Mouse (Mus musculus) heart, adult 18-20 months (tissue): ENCODE data around the gene Kif27. TPM values are rescaled to one million over a fixed set of nuclear protein-coding genes. Genes with fewer than 3 reads are reported as not detected.
A peak's percentile ranks its signal among the peaks of the same experiment; 100 is the strongest.

Experiments used
- DNase-seq, 2 experiments: peaks; one replicate each; pipeline ENCODE4 v3.0.0; 2021 to 2022; ENCODE audit warnings: mixed read lengths in 1 of 2
- microRNA-seq, 2 experiments: library from miRNA; unstranded; fragments of <30 nt; microRNA quantifications; one replicate each; pipeline ENCODE4 v1.2.0; 2022
- total RNA-seq, 2 experiments: library from RNA; stranded (reverse); gene quantifications; 2 replicates each; pipeline ENCODE4 v1.2.3; 2021

Gene Kif27
- total RNA-seq, 2 experiments from 2014 or later: 0.13 TPM; not detected in 1

DNA sequence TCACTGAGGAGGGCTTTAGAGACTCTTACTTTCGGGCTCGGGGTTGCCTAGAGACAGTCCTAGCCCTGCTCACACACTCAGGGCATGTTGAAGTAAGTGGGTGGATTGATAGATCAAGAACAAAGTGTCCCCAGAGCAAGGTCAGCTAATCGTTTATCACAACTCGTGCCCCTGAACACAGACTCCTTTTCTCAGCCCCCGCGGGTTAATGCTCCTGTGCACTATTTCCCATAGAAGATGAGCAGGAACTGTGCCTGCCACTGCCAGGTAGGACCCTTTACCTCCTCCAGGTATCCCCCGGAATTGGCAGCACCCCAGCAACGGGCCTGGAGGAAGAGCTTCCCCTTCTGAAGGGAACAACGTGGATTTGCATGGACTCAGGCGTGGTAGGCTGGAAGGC lies 82.7 kb downstream of the Kif27 start:
- DNase-seq: no peak

DNA sequence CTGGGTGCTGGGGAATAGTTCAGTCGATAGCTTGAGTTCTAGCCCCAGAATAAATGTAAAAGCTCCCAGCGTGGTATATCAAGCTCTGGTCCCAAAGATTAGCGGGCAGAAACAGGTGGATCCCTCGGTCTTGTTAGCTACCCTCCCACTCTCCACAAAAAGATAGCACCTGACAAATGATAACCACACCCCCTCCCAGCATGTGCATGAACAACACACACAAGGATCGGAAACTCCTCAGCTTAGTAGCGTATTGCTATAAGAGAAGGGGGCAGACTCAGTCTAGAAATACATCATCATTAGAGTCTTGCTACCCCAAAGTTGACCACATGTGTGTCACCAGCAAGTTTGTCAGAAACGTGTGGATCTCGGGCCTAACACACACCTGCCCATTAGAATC lies 83.3 kb downstream of the Kif27 start, which contains the start of gene Gkap1:
TSS of gene Gkap1 (minus strand) at position 101 of the 400 bp plus-strand sequence.
- no peak for DNase-seq

DNA sequence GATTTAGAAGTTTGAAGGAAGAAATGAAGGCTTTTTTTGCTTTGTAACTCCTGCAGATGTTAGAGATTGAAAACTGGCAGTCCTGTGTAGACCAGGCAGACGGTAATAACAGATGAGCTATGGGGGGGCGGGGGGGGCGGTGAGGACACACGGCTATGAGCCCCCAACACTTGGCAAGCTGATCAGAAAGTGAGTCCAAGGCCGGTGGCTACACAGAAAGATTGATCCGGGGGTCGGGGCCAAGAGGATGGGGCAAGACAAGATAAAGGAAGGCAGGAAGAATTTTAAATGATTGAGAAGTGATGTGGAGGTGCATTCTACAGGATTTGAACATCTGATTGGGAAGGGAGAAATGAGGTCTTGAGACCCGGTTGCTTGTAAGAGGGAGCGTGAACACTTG lies 83.8 kb downstream of the Kif27 start:
- no peak for DNase-seq

DNA sequence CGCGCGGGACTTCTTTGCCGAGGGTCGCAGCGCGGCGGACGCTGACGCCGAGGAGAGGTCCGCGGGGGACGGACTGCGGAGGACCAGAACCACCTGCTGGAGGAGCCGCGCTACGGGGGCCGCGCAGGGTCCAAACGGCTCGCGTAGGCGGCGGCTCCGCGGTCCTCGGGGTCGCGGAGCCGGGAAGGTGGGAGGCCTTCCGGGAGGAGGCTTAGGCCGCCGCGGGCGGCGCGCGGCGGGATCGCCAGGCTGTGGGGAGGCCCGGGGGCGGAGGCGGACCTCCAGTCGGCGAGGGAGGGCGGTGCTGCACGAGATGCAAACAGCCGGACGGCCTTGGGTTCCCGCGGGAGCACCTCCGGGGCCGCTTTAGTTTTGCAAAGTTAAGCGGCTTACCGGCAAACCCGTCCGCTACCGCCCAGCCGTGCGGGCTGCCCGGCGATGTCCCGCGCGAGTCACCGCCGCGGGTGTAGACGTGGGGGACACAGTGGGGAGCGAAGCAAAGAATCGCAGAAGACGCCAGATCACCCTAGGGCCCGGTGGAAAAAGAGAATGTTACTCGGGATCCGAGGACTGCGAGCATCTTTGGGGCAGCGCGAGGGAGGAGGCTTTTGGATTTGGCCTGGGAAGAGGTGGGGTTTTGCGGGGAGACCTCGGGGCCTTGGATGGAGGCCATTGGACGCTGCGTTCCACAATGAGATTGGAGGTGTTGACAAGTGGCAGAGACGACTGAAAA lies 84.5 kb downstream of the Kif27 start:
- DNase-seq: peak; percentile 77 to 83

DNA sequence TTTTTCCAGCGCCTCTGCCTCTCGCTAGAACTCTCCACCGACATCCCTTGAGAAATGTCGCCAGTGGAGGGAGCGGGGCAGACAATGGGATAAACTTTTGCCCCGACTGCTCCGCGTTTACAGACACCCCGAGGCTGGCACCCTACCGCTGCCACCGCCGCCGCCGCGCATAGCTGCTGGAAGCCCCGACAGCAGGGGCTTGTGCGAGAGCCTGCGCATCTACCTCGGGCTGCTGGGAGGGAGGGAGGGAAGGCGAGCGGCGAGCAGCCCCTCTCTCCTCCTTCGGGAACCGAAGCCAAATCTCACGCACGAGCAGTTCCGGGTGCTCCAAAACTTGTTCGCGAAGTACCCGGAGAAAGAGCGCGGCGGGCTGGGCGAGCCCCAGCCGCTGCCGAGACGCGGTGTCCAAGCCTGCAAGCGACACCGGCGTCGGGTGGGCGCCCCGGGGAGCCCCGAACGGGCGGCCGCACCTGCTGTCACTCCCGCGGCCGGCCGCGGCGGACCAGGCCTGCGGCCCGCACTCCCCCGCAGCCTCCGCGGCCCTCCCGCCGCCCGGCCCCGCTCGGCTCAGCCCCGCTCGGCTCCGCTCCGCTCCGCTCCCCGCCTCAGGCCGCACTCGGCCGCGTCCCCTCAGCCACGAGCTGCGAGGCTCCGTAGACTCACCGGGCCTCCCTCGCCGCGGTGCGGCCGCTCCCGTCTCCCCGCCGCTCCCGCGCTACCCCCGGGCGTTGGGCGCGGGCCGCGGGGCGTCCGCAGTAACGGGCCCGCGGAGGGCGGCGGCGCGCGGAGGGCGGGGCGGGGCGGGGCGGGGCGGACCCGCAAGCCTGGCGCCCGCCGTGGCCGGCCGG lies 85.3 kb downstream of the Kif27 start:
- peak; percentile 25 to 56 for DNase-seq

DNA sequence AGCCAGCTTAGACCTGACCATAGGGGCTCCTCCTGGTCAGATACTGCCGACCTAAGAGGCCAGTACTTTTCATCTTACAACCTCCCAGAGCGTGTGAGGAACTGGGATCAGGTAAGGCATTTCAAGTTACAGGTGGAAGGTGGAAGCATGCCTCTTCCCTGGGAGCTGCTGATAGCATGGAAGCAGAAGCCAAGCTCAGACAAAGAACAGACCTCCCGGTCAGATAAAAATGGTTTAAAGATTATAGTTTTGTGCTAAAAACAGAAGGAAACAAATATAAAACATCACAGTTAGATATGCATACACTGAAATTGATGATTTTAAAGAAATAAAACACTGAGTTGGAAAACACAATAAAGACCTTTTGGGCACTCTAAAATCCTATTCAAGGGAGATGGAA lies 92.1 kb downstream of the Kif27 start:
- DNase-seq: no peak

DNA sequence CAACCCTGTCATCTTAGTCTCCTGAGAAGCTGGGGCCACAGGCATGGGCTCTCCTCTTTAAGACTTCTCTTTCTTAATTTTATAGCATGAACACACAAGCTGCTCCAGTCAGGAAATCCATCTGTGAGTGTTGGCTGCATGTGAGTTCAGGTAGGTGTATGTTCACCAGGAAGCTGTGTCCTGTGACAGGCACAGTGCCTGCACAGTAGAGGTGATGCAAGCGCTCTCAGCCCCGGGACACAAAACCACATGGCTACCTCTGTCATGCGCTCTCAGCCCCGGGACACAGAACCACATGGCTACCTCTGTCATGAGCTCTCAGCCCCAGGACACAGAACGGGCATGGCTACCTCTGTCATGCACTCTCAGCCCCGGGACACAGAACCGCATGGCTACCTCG lies 95.4 kb downstream of the Kif27 start:
- no peak for DNase-seq

DNA sequence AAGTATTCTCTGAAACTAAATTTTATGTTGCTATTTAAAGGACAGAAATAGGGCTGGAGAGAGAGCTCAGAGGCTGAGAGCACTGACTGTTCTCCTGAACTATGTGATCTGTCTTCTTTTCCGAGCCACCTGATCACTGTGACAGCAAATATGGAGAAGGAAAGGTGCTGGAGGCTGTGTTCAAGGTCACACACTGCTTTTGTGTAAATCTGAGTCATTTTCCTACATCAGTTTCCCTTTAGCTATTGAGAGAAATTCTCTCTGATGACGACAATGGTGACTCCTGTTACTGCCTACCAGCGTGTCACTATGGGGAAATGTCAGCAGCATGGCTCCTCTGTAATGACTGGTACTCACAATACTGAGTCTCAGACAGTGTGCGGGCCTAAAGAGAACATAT lies 97.2 kb downstream of the Kif27 start:
- no peak for DNase-seq

DNA sequence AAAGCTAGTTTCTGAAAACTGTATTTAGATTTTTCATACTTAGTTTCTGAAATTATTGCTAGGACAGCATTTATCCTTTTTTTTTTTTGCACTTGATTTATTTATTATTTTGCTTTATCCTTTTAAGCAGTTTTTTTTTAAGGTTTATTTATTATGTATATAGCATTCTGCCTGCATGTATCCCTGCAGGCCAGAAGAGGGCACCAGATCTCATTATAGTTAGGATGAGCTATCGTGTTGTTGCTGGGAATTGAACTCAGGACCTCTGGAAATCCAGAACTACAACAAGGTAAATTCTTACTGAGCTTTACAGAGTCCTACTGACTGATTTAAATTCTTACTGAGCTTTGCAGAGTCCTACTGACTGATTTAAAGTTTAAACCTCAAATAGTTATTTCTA lies 105.7 kb downstream of the Kif27 start:
- DNase-seq: no peak

DNA sequence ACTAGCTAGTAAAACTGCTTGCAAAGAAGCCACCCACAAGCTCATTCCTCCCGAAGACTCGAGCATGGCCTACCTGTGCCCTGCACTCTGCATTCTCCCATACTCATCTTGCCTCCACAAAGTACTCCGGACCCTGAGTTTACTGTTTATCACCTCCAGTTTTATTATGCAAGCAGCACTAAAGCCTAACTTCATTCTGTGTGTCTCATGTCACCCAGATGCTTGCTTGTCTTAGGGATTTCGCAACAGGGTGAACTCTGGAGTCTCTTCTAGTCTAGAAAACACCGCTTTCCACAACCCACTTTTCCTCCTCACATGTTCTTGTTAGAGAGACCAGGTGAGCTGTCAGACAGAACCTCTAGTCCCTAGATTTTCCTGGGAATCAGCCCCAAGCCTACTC lies 110.0 kb downstream of the Kif27 start:
- DNase-seq: no peak

Small RNAs within 50 kb of the gene (microRNA-seq; reads per million reads assigned to microRNA genes)
- 0 reads per million in 2 experiments for gene Mir6369
- gene Mir7-1: 22.0 to 24.8 reads per million in 2 experiments

Other genes with a start within 250 kb of the Kif27 start
- 1 to 10 TPM; 2.7 to 3.5 TPM for gene Klhl3, start 245.5 kb downstream of the Kif27 start, total RNA-seq
- 10 to 100 TPM; 69.3 to 72.8 TPM for gene Hnrnpa0, start 230.6 kb downstream of the Kif27 start, total RNA-seq
- gene Idnk, start 201.5 kb downstream of the Kif27 start, total RNA-seq: 10 to 100 TPM; 23.9 to 26.6 TPM
- gene Ubqln1, start 143.5 kb downstream of the Kif27 start, total RNA-seq: 10 to 100 TPM; 52.6 to 56.0 TPM
- 10 to 100 TPM; 22.9 to 28.5 TPM for gene Gkap1, start 83.4 kb downstream of the Kif27 start, total RNA-seq
- gene 2210016F16Rik, start 26.1 kb upstream of the Kif27 start, total RNA-seq: 10 to 100 TPM; 16.0 to 17.6 TPM
- 10 to 100 TPM in 1 of 2 experiments, 1 to 10 TPM in 1; 9.3 to 11.4 TPM for gene Rmi1, start 43.1 kb upstream of the Kif27 start, total RNA-seq
- 100 to 1,000 TPM; 412 to 432 TPM for gene Hnrnpk, start 44.2 kb upstream of the Kif27 start, total RNA-seq